Mouse (Mus musculus): ENCODE measurements around the gene 2310030G06Rik.
A peak's percentile ranks its signal among the peaks of the same experiment; 100 is the strongest.

The 2310030G06Rik gene

GRCm38 (mm10) chr9:50698418-50699409 is 47.6 kb downstream of the 2310030G06Rik start:
- peak; percentile 34 to 49 for DNase-seq

- DNase-seq: peak; percentile 75 to 81
These were observed 48.7 kb downstream of the 2310030G06Rik start for GRCm38 (mm10) chr9:50697706-50698041.

- no peak for DNase-seq
These were observed 49.3 kb downstream of the 2310030G06Rik start for GRCm38 (mm10) chr9:50696851-50697705.

- DNase-seq: no peak
These were observed 51.2 kb downstream of the 2310030G06Rik start for GRCm38 (mm10) chr9:50695153-50695552.

- DNase-seq: peak; percentile 56 to 68
These were observed 52.7 kb downstream of the 2310030G06Rik start for GRCm38 (mm10) chr9:50693631-50694030.

- no peak for DNase-seq
These were observed 53.4 kb downstream of the 2310030G06Rik start for GRCm38 (mm10) chr9:50692626-50693580.

All from lung, postnatal 4 days (tissue).